Mouse (Mus musculus) thymus, postnatal 14 days (tissue): Measurements from ENCODE around the gene 4930447F04Rik.

Source experiments
- DNase-seq: peaks from one replicate; pipeline ENCODE4 v3.0.0; 2021

Gene 4930447F04Rik

DNA sequence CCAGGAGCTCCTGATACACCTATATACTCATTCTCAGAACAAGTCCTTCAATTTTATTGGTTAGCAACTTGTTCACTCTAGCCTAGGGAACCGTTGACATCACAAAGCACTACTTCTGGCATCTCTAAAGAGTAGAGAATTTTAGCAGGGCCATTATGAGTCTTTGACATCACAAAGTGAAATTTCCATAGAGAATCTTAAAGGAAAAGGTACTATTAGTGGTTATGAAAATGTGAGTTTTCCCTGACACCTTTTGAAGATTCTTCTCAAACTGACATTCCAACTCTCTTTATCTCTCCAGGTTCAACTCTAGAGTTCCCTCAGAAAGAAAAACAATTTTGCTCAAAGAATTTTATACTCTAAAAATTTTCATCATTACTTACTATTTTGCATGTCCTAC is at the start of gene 4930447F04Rik:
TSS of gene 4930447F04Rik (minus strand) at position 101 of the 400 bp plus-strand sequence.
- no peak for DNase-seq
